Mouse (Mus musculus) kidney, postnatal 4 days (tissue): ENCODE measurements around the gene Nr1i3.

Experiments
- DNase-seq, 2 experiments: peaks; one replicate each; pipeline ENCODE4 v3.0.0; 2021; ENCODE audit warnings: mixed read lengths in 2 of 2

The Nr1i3 gene

GRCm38 (mm10) chr1:171252415-171252814 lies 38.6 kb downstream of the Nr1i3 start:
- no peak for DNase-seq

GRCm38 (mm10) chr1:171256095-171256818 lies 42.5 kb downstream of the Nr1i3 start:
- DNase-seq = no peak

GRCm38 (mm10) chr1:171256937-171257548 lies 43.3 kb downstream of the Nr1i3 start:
- DNase-seq = peak; percentile 76 to 83

- DNase-seq = no peak
Observed at GRCm38 (mm10) chr1:171257781-171258180, 44.0 kb downstream of the Nr1i3 start.

GRCm38 (mm10) chr1:171258921-171259320 lies 45.2 kb downstream of the Nr1i3 start:
- no peak for DNase-seq

GRCm38 (mm10) chr1:171260316-171260715 lies 46.5 kb downstream of the Nr1i3 start:
- no peak for DNase-seq

GRCm38 (mm10) chr1:171262594-171263130 lies 48.9 kb downstream of the Nr1i3 start:
- peak; percentile 77 to 85 for DNase-seq

- DNase-seq = peak; percentile 66 to 78
Observed at GRCm38 (mm10) chr1:171263185-171263611, 49.4 kb downstream of the Nr1i3 start.

GRCm38 (mm10) chr1:171263666-171264461 lies 50.1 kb downstream of the Nr1i3 start:
- DNase-seq = no peak

GRCm38 (mm10) chr1:171265971-171266744 lies 52.4 kb downstream of the Nr1i3 start:
- DNase-seq = no peak

GRCm38 (mm10) chr1:171268341-171268740 lies 54.6 kb downstream of the Nr1i3 start:
- no peak for DNase-seq

- peak; percentile 98 to 99 for DNase-seq
Observed at GRCm38 (mm10) chr1:171269848-171270572, 56.2 kb downstream of the Nr1i3 start, which contains the start of gene B4galt3. Gene B4galt3, plus strand, starts transcription at chr1:171270328.
